Mouse (Mus musculus) E14TG2a.4 (cell line): ENCODE results near the gene Ncoa3.

Experiments
- H3K27me3 ChIP-seq: 2 replicates; pipeline ENCODE4 v1.6.1; 2014; ENCODE audit warnings: low read length, control low read depth; ENCODE audit not compliant: insufficient read depth
- H3K36me3 ChIP-seq: 2 replicates; pipeline ENCODE4 v1.6.1; 2014; ENCODE audit warnings: low read length, control low read depth; ENCODE audit not compliant: insufficient read depth
- H3K4me1 ChIP-seq: replicated peaks from 2 replicates; pipeline ENCODE4 v1.6.1; 2014; ENCODE audit warnings: low read depth, low read length, control low read depth
- H3K4me3 ChIP-seq: replicated peaks from 2 replicates; pipeline ENCODE4 v1.5.1; 2014; ENCODE audit warnings: mild to moderate bottlenecking, low read length
- H3K9me3 ChIP-seq: 2 replicates; pipeline ENCODE4 v1.6.1; 2014; ENCODE audit warnings: low read length, control low read depth
- CTCF ChIP-seq: conservative IDR thresholded peaks from 2 replicates; pipeline ENCODE4 v1.5.1; 2014; ENCODE audit warnings: low read length
- NANOG ChIP-seq: IDR thresholded peaks from 2 replicates; pipeline ENCODE4 v1.6.1; 2014; ENCODE audit warnings: borderline replicate concordance, low read length, mixed read lengths
- POU5F1 ChIP-seq: IDR thresholded peaks from 2 replicates; pipeline ENCODE4 v1.6.1; 2014; ENCODE audit warnings: low read length, borderline replicate concordance

The Ncoa3 gene

DNA sequence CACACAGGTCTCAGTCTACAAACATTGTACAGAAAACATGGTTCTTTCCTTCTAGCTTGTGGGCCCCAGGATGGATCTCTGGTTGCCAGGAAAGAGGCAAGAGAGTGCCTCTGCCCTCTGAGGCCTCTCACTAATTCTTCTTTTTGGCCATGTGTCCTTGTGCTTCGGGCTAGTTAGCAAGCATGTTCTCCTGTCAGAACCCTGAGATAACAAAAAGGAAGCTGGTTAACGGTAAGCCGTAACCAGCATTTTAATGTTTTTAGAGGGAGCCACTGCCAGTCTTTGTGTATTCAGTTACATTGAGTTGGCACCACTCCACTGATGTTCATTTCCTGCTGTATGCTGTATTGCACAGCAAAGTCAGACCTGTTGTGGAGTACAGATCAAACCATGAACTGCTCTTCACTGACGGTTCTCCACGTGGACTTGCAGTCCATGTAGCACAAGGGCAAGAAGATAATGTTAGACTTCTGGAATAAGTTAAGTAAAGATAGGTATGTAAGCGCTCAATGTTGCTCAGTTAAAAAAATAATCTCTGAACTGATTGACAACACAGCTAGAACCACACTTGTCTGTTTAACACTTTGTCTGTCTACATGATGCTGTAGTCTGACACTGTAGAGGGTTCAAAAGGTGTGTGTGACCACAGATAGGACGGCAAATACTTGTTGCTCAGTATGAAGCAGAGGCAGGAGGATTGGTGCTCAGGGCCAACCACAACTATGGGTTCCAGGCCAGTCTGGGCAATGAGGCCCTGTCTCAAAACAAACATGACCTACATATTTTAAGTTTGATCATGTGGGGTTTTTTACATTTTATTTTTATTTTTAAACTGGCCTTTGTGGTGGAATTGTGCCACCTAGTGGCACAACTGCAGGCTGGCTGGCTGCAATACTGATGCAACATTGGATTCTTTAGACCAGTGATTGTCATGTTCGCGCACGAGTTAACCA lies 53.4 kb downstream of the Ncoa3 start:
- Histone ChIP-seq H3K27me3 (no peaks in the 10 kb centered on the region), H3K4me1 (peaks cover 77% of the 10 kb centered on the region), H3K36me3 (peaks cover 86% of the 10 kb centered on the region), H3K4me3 (no peak overlapping the region), H3K9me3 (no peaks in the 10 kb centered on the region)
- TF ChIP-seq CTCF = peak; percentile 94
- TF ChIP-seq POU5F1 = no peak

DNA sequence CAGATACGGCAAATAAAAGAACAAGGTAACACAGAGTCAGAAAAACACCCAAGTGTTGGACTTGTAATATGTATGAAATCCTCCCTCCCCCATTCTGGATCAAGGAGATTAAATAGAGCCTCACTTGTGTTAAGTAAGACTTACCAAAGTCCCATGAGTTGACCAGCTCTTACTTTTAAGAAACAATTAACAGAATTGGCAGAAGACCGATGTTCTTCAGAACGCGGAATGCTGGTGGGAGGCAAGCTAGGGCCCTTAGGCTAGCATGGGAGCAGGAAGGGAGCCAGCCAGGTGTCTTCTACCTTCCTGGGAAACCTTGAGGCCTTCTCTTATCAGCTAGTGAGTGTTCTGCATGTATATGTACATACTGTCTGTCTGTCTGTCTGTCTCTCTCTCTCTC lies 55.5 kb downstream of the Ncoa3 start:
- Histone ChIP-seq H3K4me1 (peaks cover 76% of the 10 kb centered on the region), H3K9me3 (no peaks in the 10 kb centered on the region), H3K4me3 (no peak overlapping the region), H3K36me3 (peaks cover 94% of the 10 kb centered on the region), H3K27me3 (no peaks in the 10 kb centered on the region)
- TF ChIP-seq CTCF (no peak), POU5F1 (no peak), NANOG (no peak)

DNA sequence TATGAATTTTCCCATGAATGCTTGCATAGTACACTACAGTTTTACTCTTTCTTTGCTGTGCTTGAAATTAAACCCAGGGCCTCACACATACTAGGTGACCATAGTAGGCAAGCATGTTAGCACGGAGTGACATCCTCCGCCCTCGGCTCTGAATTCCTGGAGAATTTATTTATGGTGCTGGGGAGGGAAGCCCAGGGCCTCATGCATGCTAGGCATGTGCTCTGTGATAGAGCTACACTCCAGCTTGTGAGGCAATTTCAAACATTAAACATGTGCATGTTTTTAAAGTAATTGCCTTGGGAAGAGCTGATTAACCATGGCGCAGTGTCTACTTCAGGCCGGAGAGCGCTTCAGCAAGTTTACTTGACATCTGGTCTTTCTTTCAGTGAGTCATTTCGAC lies 56.4 kb downstream of the Ncoa3 start:
- Histone ChIP-seq H3K36me3 (peaks cover 94% of the 10 kb centered on the region), H3K4me1 (peaks cover 70% of the 10 kb centered on the region), H3K4me3 (no peak overlapping the region), H3K27me3 (no peaks in the 10 kb centered on the region), H3K9me3 (no peaks in the 10 kb centered on the region)
- no peak for TF ChIP-seq CTCF
- TF ChIP-seq POU5F1 = no peak
- TF ChIP-seq NANOG = no peak

DNA sequence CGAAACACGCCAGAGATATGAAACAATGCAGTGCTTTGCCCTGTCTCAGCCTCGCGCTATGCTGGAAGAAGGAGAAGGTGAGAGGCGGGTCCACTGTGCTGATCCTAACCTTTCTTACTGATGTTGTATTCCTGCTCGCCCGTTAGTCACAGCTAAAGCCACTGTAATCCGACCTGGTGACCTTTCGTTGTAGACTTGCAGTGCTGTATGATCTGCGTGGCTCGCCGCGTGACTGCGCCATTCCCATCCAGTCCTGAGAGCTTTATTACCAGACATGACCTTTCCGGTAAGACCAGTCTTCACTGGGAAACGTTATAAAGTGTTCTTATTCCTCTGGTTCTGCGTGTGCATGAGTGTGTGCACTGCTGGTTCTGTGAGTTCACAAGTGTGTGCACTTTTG lies 59.0 kb downstream of the Ncoa3 start:
- Histone ChIP-seq H3K36me3 (peaks cover 100% of the 10 kb centered on the region), H3K4me3 (no peak overlapping the region), H3K4me1 (peaks cover 65% of the 10 kb centered on the region), H3K9me3 (no peaks in the 10 kb centered on the region), H3K27me3 (no peaks in the 10 kb centered on the region)
- no peak for TF ChIP-seq CTCF
- TF ChIP-seq POU5F1 = no peak
- no peak for TF ChIP-seq NANOG

DNA sequence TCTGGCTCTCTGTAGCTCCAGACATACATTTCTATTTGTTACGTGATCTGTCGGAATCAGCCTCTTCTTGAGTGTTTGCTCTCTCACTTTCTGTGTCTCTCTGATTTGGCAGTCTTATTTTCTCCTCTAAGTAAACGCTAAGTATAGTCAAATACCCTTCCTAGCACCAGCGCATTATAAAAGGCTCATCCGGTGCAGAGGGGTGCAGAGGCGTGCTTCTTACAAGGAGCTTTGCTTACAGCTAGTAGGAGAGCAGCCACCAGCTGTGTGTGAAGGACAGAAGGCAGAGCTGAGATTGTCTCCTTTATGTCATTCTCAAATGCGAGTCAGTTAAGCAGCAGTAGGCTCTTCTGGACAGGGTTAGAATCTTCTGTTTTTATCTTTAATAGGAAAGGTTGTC lies 59.5 kb downstream of the Ncoa3 start:
- peaks cover 63% of the 10 kb centered on the region for H3K4me1 ChIP-seq
- H3K36me3 ChIP-seq = peaks cover 100% of the 10 kb centered on the region
- no peak overlapping the region for H3K4me3 ChIP-seq
- no peaks in the 10 kb centered on the region for H3K9me3 ChIP-seq
- TF ChIP-seq CTCF (no peak), POU5F1 (no peak), NANOG (no peak)
- no peaks in the 10 kb centered on the region for H3K27me3 ChIP-seq

DNA sequence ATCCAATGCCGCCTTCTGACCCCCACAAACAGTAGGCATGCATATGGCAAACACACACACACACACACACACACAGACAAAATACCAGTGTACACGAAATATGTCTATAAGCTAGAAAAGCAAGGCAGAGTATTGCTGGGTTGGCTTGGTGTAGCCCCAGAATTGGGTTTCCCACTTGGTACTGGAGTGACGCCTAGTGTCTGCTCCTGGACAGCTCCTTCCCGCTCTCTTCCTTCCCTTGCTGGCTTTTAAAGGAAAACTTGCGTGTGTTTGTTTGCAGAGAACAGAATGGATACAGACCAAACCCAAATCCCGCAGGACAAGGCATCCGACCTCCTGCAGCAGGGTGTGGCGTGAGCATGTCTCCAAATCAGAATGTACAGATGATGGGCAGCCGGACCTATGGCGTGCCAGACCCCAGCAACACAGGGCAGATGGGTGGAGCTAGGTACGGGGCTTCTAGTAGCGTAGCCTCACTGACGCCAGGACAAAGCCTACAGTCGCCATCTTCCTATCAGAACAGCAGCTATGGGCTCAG lies 61.6 kb downstream of the Ncoa3 start:
- Histone ChIP-seq H3K4me3 (no peak overlapping the region), H3K36me3 (peaks cover 99% of the 10 kb centered on the region), H3K27me3 (no peaks in the 10 kb centered on the region), H3K4me1 (peaks cover 59% of the 10 kb centered on the region), H3K9me3 (no peaks in the 10 kb centered on the region)
- TF ChIP-seq CTCF (no peak), NANOG (no peak), POU5F1 (no peak)

DNA sequence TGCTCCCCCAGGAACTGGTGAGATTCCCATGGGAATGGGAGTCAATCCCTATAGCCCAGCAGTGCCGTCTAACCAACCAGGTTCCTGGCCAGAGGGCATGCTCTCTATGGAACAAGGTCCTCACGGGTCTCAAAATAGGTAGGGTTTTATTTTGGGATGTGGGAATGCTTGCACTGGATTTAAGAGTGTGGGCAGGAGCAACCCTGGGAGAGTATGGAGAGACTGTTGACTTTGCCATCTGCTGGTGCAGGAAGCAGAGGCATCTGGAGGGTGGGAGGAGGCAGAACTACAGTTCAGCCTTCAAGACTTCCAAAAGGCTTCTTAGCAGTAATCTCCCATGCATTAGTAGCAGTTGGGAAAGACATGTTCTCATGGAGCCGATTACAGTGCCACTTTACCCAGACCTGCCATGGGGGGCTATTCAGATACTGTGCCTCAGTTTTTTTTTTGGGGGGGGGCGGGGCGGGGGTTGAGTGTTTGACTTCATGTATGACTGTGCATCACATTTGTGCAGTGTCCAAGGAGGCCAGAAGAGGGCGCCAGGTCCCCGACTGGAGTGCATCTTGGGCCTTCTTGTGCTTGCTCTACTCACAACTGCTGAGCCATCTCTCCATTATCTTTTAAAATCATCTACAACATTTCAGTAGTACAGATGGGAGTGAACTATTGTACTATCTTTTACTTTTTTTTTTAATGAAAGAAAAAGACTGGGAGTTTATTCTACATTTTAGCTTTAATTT lies 67.4 kb downstream of the Ncoa3 start:
- Histone ChIP-seq H3K9me3 (no peaks in the 10 kb centered on the region), H3K4me3 (no peak overlapping the region), H3K27me3 (no peaks in the 10 kb centered on the region), H3K4me1 (peaks cover 46% of the 10 kb centered on the region), H3K36me3 (peaks cover 99% of the 10 kb centered on the region)
- TF ChIP-seq CTCF (peak; percentile 31), NANOG (no peak)

DNA sequence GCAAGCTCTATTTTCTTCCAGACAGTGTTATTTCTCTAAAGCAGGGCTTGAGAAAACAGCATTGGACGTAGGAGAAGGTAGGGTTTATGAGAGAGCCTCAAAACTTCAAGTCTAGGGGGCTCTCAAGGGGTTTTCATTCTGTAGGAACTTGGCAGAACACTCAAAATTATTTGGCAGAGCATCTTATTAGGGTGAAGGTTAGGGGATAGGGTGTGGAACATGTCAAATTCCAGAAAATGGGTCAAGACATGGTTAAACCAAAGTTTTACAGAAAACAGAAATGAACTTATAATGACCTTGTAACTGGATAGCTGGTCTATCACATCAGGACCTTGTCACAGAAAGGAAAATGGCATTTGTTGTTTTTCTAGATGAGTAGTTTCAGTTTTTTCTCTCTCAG lies 69.6 kb downstream of the Ncoa3 start:
- Histone ChIP-seq H3K4me3 (no peak overlapping the region), H3K4me1 (peaks cover 57% of the 10 kb centered on the region), H3K9me3 (no peaks in the 10 kb centered on the region), H3K27me3 (no peaks in the 10 kb centered on the region), H3K36me3 (peaks cover 98% of the 10 kb centered on the region)
- TF ChIP-seq CTCF (no peak), NANOG (no peak), POU5F1 (no peak)
